Mouse (Mus musculus) hindbrain, postnatal 0 days (tissue): ENCODE results near the gene Selenbp1. TPM values are rescaled to one million over a fixed set of nuclear protein-coding genes. Genes with fewer than 3 reads are reported as not detected.
"Not testable (repeated sequence)": the region's sequence is repeated elsewhere in the genome, so short reads cannot be mapped to it uniquely, and the experiment has no call there.

ENCODE experiments used
- ATAC-seq: fragments of 200-750 bp; cut with Nextera tagmentation; 2 replicates; pipeline ENCODE4 v1.8.0; 2017; ENCODE audit warnings: mild to moderate bottlenecking, moderate TSS enrichment, moderate library complexity
- DNase-seq: peaks from one replicate; pipeline ENCODE4 v3.0.0-alpha.2; 2015; ENCODE audit warnings: low spot score
- H3K27ac ChIP-seq: fragments of 300-500 bp; sonication (generic); 2 replicates; pipeline ENCODE4 v1.5.1; 2014; ENCODE audit warnings: mild to moderate bottlenecking
- H3K27me3 ChIP-seq: fragments of 300-500 bp; sonication (generic); 2 replicates; pipeline ENCODE4 v1.6.1; 2014; ENCODE audit warnings: low read length, mixed read lengths; ENCODE audit not compliant: insufficient read depth
- H3K36me3 ChIP-seq: fragments of 300-500 bp; sonication (generic); 2 replicates; pipeline ENCODE4 v1.6.1; 2014; ENCODE audit warnings: low read length, mixed read lengths; ENCODE audit not compliant: insufficient read depth
- H3K4me1 ChIP-seq: fragments of 300-500 bp; sonication (generic); 2 replicates; pipeline ENCODE4 v1.6.1; 2014; ENCODE audit warnings: antibody characterized with exemption, low read length, mixed read lengths; ENCODE audit not compliant: insufficient read depth
- H3K4me2 ChIP-seq: fragments of 300-500 bp; sonication (generic); 2 replicates; pipeline ENCODE4 v1.6.1; 2014; ENCODE audit warnings: low read depth, mild to moderate bottlenecking, low read length, moderate library complexity, mixed read lengths
- H3K4me3 ChIP-seq: fragments of 300-500 bp; sonication (generic); 2 replicates; pipeline ENCODE4 v1.5.1; 2014; ENCODE audit warnings: low read length
- H3K9ac ChIP-seq: fragments of 300-500 bp; sonication (generic); replicated peaks from 2 replicates; pipeline ENCODE4 v1.6.1; 2014; ENCODE audit warnings: mild to moderate bottlenecking, low read length, moderate library complexity, mixed read lengths
- H3K9me3 ChIP-seq: fragments of 300-500 bp; sonication (generic); 2 replicates; pipeline ENCODE4 v1.6.1; 2016; ENCODE audit warnings: low read length, mixed read lengths
- CTCF ChIP-seq: IDR thresholded peaks from 2 replicates; pipeline ENCODE4 v1.5.1; 2016; ENCODE audit warnings: antibody characterized with exemption, control low read depth, low read depth
- WGBS: fragments of 180-500 bp; shearing (Covaris S2); extraction: QIAGEN DNeasy Blood & Tissue Kit; methylation state at CpG from one replicate; pipeline ENCODE4 v1.1.7; 2014; 5-methylcytosine and 5-hydroxymethylcytosine counted together
- polyA plus RNA-seq: library from polyadenylated mRNA; unstranded; fragments of >200 nt; fragmentation: Nextera tagmentation; extraction: Ambion mirVana; gene quantifications from 2 replicates; pipeline ENCODE4 v1.2.1, GENCODE M21; 2015
- total RNA-seq: library from RNA; depleted of rRNA; stranded (reverse); fragments of >200 nt; gene quantifications from 2 replicates; pipeline ENCODE4 v1.2.3, GENCODE M21; 2014

Selenbp1 gene
- total and polyA plus RNA-seq, 2 experiments from 2014 or later, result 19.9 to 36.5 TPM

DNA sequence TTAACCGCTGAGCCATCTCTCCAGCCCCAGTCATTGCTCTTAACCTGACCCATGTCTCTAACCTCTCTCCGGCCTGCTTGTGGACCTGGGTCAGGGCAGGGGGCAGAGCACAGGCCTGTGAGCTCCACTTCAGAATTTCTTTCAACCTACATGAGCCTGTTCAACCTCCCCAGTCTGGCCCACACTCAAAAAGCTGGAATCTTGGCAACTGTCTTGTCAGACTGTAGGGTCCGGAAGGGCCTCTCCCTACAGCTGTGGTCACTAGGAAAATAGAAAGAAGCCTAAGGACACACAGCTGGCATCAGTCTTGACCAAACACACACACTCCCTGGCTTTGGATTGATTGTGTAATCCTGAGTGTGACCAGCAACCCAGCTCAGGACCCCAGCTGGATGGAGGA lies 2.5 kb downstream of the Selenbp1 start:
- H3K9me3 ChIP-seq, H3K36me3 ChIP-seq: not testable (repeated sequence)
- 83% methylated on average over 3 of the region's 3 CpGs for WGBS

DNA sequence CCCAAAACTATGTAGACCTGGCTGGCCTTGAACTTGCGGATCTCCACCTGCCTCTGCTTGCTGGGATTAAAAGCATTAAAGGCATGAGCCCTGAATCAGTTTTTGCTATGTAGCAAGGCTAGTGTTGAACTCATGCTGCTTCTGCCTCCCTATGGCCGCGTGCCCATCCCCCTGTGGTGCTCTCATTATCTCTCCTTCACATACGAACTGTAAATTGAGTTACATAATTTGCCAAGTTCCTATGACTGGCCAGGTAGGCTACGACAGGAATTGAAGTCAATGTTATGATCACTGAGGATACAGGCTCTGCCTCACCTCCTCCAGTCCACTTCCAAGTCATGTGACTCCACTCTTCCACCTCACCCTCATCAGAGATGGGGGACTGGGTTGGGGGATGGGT lies 3.3 kb downstream of the Selenbp1 start:
- H3K27me3 ChIP-seq, H3K27ac ChIP-seq, H3K36me3 ChIP-seq, H3K4me1 ChIP-seq, DNase-seq, ATAC-seq, H3K9me3 ChIP-seq, H3K4me3 ChIP-seq, H3K9ac ChIP-seq, H3K4me2 ChIP-seq: not testable (repeated sequence)
- 74% methylated on average over 5 of the region's 5 CpGs for WGBS

More for the DNA sequence above, 2.5 kb downstream of the Selenbp1 start:
- H3K27me3 ChIP-seq, DNase-seq, H3K9ac ChIP-seq, H3K4me1 ChIP-seq, H3K4me2 ChIP-seq, H3K27ac ChIP-seq, ATAC-seq, H3K4me3 ChIP-seq: not testable (repeated sequence)

GRCm38 (mm10) chr3:94937194-94937593 lies 4.3 kb downstream of the Selenbp1 start:
- ATAC-seq, H3K9me3 ChIP-seq, H3K4me2 ChIP-seq, H3K9ac ChIP-seq, H3K4me3 ChIP-seq, H3K36me3 ChIP-seq, H3K27ac ChIP-seq, H3K4me1 ChIP-seq, H3K27me3 ChIP-seq, DNase-seq: not testable (repeated sequence)
- 87% methylated on average over 6 of the region's 7 CpGs for WGBS

DNA sequence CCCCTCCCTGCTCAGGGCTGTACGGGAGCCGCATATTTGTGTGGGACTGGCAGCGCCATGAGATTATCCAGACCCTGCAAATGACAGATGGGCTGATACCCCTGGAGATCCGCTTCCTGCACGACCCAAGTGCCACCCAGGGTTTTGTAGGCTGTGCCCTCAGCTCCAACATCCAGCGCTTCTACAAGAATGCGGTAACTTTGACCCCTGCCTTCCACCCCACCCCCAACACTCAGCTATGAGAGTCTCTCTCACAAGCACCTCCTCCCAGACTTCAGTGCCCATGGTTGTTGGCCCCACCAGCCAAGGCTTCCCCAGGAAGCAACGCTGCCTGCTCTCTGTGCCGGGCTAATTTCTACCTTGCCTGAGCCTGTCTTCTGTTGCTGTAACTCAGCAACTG lies 7.2 kb downstream of the Selenbp1 start:
- 73% methylated on average over 9 of the region's 9 CpGs for WGBS
- not testable (repeated sequence) for H3K9me3 ChIP-seq

GRCm38 (mm10) chr3:94942211-94942967 lies 9.5 kb downstream of the Selenbp1 start:
- 77% methylated on average over 7 of the region's 9 CpGs for WGBS

More for the DNA sequence above, 7.2 kb downstream of the Selenbp1 start:
- not testable (repeated sequence) for DNase-seq, ATAC-seq, H3K27me3 ChIP-seq, H3K4me1 ChIP-seq, H3K36me3 ChIP-seq, H3K4me3 ChIP-seq, H3K9ac ChIP-seq, H3K4me2 ChIP-seq, H3K27ac ChIP-seq

DNA sequence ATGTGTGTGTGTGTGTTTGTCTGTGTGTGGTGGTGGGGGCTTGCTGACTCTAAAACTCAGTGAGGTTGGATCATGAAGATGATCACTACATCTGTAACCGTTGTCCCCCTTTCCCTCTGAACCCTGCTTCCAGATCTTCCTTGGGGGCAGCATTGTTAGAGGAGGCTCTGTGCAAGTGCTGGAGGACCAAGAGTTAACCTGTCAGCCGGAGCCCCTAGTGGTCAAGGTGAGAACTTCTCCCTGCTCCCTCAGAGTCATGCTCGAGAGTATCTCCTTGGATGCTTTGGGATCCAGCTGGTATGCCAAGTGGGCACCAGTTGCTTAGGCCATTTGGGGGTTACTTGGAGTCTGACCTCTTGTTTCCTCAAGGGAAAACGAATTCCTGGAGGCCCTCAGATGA lies 10.8 kb downstream of the Selenbp1 start:
- 0 out of 2 replicates have a peak, but pooled peaks have one; percentile 47 for ATAC-seq
- TF ChIP-seq CTCF, result peak; percentile 68
- 18% methylated on average over 3 of the region's 4 CpGs for WGBS
- not testable (repeated sequence) for H3K4me1 ChIP-seq, H3K9me3 ChIP-seq, H3K4me3 ChIP-seq, H3K9ac ChIP-seq, H3K4me2 ChIP-seq, H3K27me3 ChIP-seq, DNase-seq, H3K27ac ChIP-seq, H3K36me3 ChIP-seq

More at GRCm38 (mm10) chr3:94942211-94942967, 9.5 kb downstream of the Selenbp1 start:
- ATAC-seq, H3K36me3 ChIP-seq, H3K4me2 ChIP-seq, H3K27me3 ChIP-seq, H3K27ac ChIP-seq, H3K9me3 ChIP-seq, H3K9ac ChIP-seq, H3K4me1 ChIP-seq, H3K4me3 ChIP-seq, DNase-seq: not testable (repeated sequence)

GRCm38 (mm10) chr3:94948066-94948614 lies 15.3 kb downstream of the Selenbp1 start:
- DNase-seq (no peak), ATAC-seq (no peak)
- TF ChIP-seq CTCF, result peak; percentile 53
- H3K4me2 ChIP-seq, result no peak overlapping the region
- no peak overlapping the region for H3K27ac ChIP-seq
- H3K27me3 ChIP-seq, result no peaks in the 10 kb centered on the region
- H3K36me3 ChIP-seq, result no peaks in the 10 kb centered on the region
- no peaks in the 10 kb centered on the region for H3K9me3 ChIP-seq
- WGBS, result 81% methylated on average over 3 of the region's 3 CpGs
- no peak overlapping the region for H3K4me3 ChIP-seq
- H3K4me1 ChIP-seq, result peaks cover 8% of the 10 kb centered on the region; the same call in 1 of the 2 replicates
- no peak overlapping the region for H3K9ac ChIP-seq
